Mouse (Mus musculus): Measurements from ENCODE around the gene S100pbp. TPM values are rescaled to one million over a fixed set of nuclear protein-coding genes. Genes with fewer than 3 reads are reported as not detected.

Gene S100pbp
- total RNA-seq, 2 experiments from 2014 or later: 13.2 to 42.6 TPM

GRCm38 (mm10) chr4:129130755-129131303 is 58.7 kb downstream of the S100pbp start:
- ATAC-seq (replicated peaks; ENCODE audit: poor library complexity): peak; percentile 32; the same call in 1 of the 2 replicates

GRCm38 (mm10) chr4:129130149-129130548 is 59.4 kb downstream of the S100pbp start:
- ATAC-seq (replicated peaks; ENCODE audit: poor library complexity): peak; percentile 53

GRCm38 (mm10) chr4:129129387-129129786 is 60.1 kb downstream of the S100pbp start:
- ATAC-seq (replicated peaks; ENCODE audit: poor library complexity): no peak

GRCm38 (mm10) chr4:129128582-129129338 is 60.8 kb downstream of the S100pbp start:
- no peak for ATAC-seq (replicated peaks; ENCODE audit: poor library complexity)

- ATAC-seq (replicated peaks; ENCODE audit: poor library complexity): no peak
These were observed 63.6 kb downstream of the S100pbp start for GRCm38 (mm10) chr4:129125736-129126451.

GRCm38 (mm10) chr4:129124652-129125146 is 64.8 kb downstream of the S100pbp start:
- ATAC-seq (replicated peaks; ENCODE audit: poor library complexity): no peak

GRCm38 (mm10) chr4:129122719-129123118 is 66.8 kb downstream of the S100pbp start:
- ATAC-seq (replicated peaks; ENCODE audit: poor library complexity): no peak

GRCm38 (mm10) chr4:129122107-129122506 is 67.4 kb downstream of the S100pbp start:
- no peak for ATAC-seq (replicated peaks; ENCODE audit: poor library complexity)

GRCm38 (mm10) chr4:129121569-129122086 is 67.9 kb downstream of the S100pbp start, which contains the start of gene Hpca:
Gene Hpca, minus strand, starts transcription at chr4:129122036.
- no peak for ATAC-seq (replicated peaks; ENCODE audit: poor library complexity)

GRCm38 (mm10) chr4:129120520-129121445 is 68.7 kb downstream of the S100pbp start:
- peak; percentile 91 for ATAC-seq (replicated peaks; ENCODE audit: poor library complexity)

GRCm38 (mm10) chr4:129119708-129120107 is 69.8 kb downstream of the S100pbp start:
- no peak for ATAC-seq (replicated peaks; ENCODE audit: poor library complexity)

GRCm38 (mm10) chr4:129117720-129118510 is 71.6 kb downstream of the S100pbp start:
- ATAC-seq (replicated peaks; ENCODE audit: poor library complexity): no peak

GRCm38 (mm10) chr4:129116703-129117102 is 72.8 kb downstream of the S100pbp start:
- ATAC-seq (replicated peaks; ENCODE audit: poor library complexity): no peak

- peak; percentile 97 for ATAC-seq (replicated peaks; ENCODE audit: poor library complexity)
These were observed 76.2 kb downstream of the S100pbp start for GRCm38 (mm10) chr4:129113083-129113988.

GRCm38 (mm10) chr4:129112231-129112630 is 77.3 kb downstream of the S100pbp start:
- no peak for ATAC-seq (replicated peaks; ENCODE audit: poor library complexity)

- no peak for ATAC-seq (replicated peaks; ENCODE audit: poor library complexity)
These were observed 78.2 kb downstream of the S100pbp start for GRCm38 (mm10) chr4:129111350-129111749.

GRCm38 (mm10) chr4:129110804-129111203 is 78.7 kb downstream of the S100pbp start:
- no peak for ATAC-seq (replicated peaks; ENCODE audit: poor library complexity)

- no peak for ATAC-seq (replicated peaks; ENCODE audit: poor library complexity)
These were observed 80.9 kb downstream of the S100pbp start for GRCm38 (mm10) chr4:129108624-129109023.
